Mouse (Mus musculus): ENCODE data around the gene Prickle2.

GRCm38 (mm10) chr6:92670518-92671147 lies 35.3 kb downstream of the Prickle2 start:
- TF ChIP-seq CTCF (IDR thresholded peaks at IDR 0.05; ENCODE audit: low read depth) (no peak), EP300 (IDR thresholded peaks at IDR 0.05; ENCODE audit: low read depth) (no peak)
